Mouse (Mus musculus) heart, adult 2 months (tissue): ENCODE measurements around the gene Car12.

Experiments used
- CTCF ChIP-seq: fragments of 200-600 bp; IDR thresholded peaks from 2 replicates; pipeline ENCODE4 v1.8.1; 2022; ENCODE audit warnings: antibody characterized with exemption, mild to moderate bottlenecking, moderate library complexity
- POLR2A ChIP-seq: fragments of 200-500 bp; IDR thresholded peaks from 2 replicates; pipeline ENCODE4 v1.6.1; 2011; ENCODE audit warnings: mild to moderate bottlenecking, low read depth, low read length, control low read depth; ENCODE audit not compliant: insufficient read depth

- TF ChIP-seq POLR2A (no peak), CTCF (no peak)
Observed at GRCm38 (mm10) chr9:66714022-66714515, 583 bp downstream of the Car12 start.
